Mouse (Mus musculus) spleen, adult 2 months (tissue): ENCODE measurements at regions not wholly inside any gene's neighbourhood (a gene's known extent, or its start where the extent isn't known, plus 50 kb on each side); places are given as distances from the start of the nearest gene placed in this dataset.

ENCODE experiments used
- CTCF ChIP-seq: fragments of 200-500 bp; IDR thresholded peaks from 2 replicates; pipeline ENCODE4 v1.5.1; 2011; ENCODE audit warnings: mild to moderate bottlenecking, inconsistent platforms; ENCODE audit not compliant: insufficient read depth, insufficient read length, insufficient replicate concordance; ENCODE audit errors: extremely low read depth
- POLR2A ChIP-seq: fragments of 200-500 bp; IDR thresholded peaks from 2 replicates; pipeline ENCODE4 v1.6.1; 2011; ENCODE audit warnings: low read depth, low read length, inconsistent platforms

DNA sequence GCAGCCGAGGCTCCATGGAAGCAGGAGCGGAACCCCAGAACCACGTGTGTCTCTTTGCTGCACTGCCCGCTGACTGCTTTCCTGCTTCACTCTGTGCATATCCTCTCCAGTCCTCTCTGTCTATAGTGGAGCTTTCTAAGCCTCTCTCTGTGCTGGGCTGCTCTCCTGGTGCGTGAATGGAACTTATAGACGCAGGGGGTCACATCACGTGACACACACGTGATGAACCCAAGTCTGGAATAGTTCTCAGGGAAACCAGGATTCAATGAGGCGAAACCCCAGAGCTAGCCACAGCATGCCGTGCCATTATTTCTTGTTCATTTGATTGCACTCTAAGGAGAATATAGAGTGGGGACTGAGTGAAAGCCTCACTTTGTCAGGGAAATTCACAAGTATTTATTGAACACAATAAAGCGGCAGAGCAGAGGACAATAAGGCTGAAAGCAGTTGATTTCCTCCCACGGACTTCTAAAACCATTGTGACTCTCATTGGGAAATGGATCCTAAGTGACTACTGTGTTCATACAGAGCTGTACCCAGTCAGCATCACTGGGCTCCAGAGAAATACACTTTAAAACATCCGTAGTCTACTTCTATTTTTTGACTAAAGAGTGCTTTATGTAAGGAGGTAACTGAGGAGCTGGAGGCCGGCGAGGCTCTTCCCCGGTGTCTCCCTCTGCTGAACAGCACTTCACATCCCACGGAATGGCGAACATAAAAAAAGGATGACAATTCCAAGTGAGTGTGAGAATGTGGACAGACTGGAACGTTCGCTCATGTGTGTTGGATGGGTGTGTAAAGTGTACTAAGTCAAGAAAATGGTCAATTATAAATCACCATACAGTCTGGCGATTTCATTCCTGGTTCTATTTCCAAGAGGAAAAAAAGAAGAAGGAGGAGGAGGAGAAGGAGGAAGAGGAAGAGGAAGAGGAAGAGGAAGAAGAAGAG lies 116.5 kb upstream of the Cpsf6 start:
- no peak for TF ChIP-seq CTCF
- TF ChIP-seq POLR2A, result no peak
